Mouse (Mus musculus) thymus, postnatal 36 days (tissue): Measurements from ENCODE around the gene Rtl8b.
"Not testable (repeated sequence)": the region's sequence is repeated elsewhere in the genome, so short reads cannot be mapped to it uniquely, and the experiment has no call there.

Experiments used
- DNase-seq, 2 experiments: peaks; one replicate each; pipeline ENCODE4 v3.0.0; 2022; ENCODE audit warnings: mixed read lengths in 2 of 2

Rtl8b gene

GRCm38 (mm10) chrX:53670294-53670693 is at the start of gene Rtl8b:
TSS of gene Rtl8b (minus strand) at chrX:53670408.
- peak; percentile 62 to 75 for DNase-seq

- DNase-seq, result no peak
These were observed 46.3 kb upstream of the Rtl8b start for GRCm38 (mm10) chrX:53716323-53717182.

- no peak for DNase-seq
These were observed 45.7 kb upstream of the Rtl8b start for GRCm38 (mm10) chrX:53715942-53716322.

GRCm38 (mm10) chrX:53702673-53703072 is 32.5 kb upstream of the Rtl8b start:
- DNase-seq, result no peak

- no peak for DNase-seq
These were observed 29.0 kb upstream of the Rtl8b start for GRCm38 (mm10) chrX:53699225-53699624.

GRCm38 (mm10) chrX:53694008-53694777 is 24.0 kb upstream of the Rtl8b start:
- no peak for DNase-seq

GRCm38 (mm10) chrX:53693141-53693540 is 22.9 kb upstream of the Rtl8b start:
- DNase-seq, result no peak

- no peak for DNase-seq
These were observed 21.9 kb upstream of the Rtl8b start for GRCm38 (mm10) chrX:53692065-53692464.

- DNase-seq, result not testable (repeated sequence)
These were observed 14.5 kb upstream of the Rtl8b start for GRCm38 (mm10) chrX:53684676-53685075.

- not testable (repeated sequence) for DNase-seq
These were observed 12.4 kb upstream of the Rtl8b start for GRCm38 (mm10) chrX:53682650-53683049.

GRCm38 (mm10) chrX:53676943-53677342 is 6.7 kb upstream of the Rtl8b start:
- peak; percentile 58 to 73 for DNase-seq

GRCm38 (mm10) chrX:53670696-53671095 is 488 bp upstream of the Rtl8b start:
- DNase-seq, result not testable (repeated sequence)

- DNase-seq, result not testable (repeated sequence)
These were observed 494 bp downstream of the Rtl8b start for GRCm38 (mm10) chrX:53669557-53670270.

- DNase-seq, result not testable (repeated sequence)
These were observed 17.3 kb downstream of the Rtl8b start for GRCm38 (mm10) chrX:53652917-53653316.

GRCm38 (mm10) chrX:53645885-53646284 is 24.3 kb downstream of the Rtl8b start:
- DNase-seq, result no peak

GRCm38 (mm10) chrX:53642980-53643961 is 26.9 kb downstream of the Rtl8b start, which contains the start of gene Rtl8a:
TSS of gene Rtl8a (minus strand) at chrX:53643682.
- DNase-seq, result peak; percentile 63 to 69

GRCm38 (mm10) chrX:53642604-53642979 is 27.6 kb downstream of the Rtl8b start:
- not testable (repeated sequence) for DNase-seq

GRCm38 (mm10) chrX:53638107-53638506 is 32.1 kb downstream of the Rtl8b start:
- not testable (repeated sequence) for DNase-seq
